Mouse (Mus musculus) heart, adult 2 months (tissue): ENCODE measurements around the gene Abr. TPM values are rescaled to one million over a fixed set of nuclear protein-coding genes. Genes with fewer than 3 reads are reported as not detected.

Experiments used
- DNase-seq, 2 experiments: peaks; one replicate each; pipeline ENCODE4 v3.0.0; 2021
- H3K27ac ChIP-seq: fragments of 200-600 bp; 2 replicates; pipeline ENCODE4 v1.8.1; 2022
- H3K27me3 ChIP-seq: fragments of 200-500 bp; 2 replicates; pipeline ENCODE4 v1.6.1; 2012; ENCODE audit warnings: mild to moderate bottlenecking, low read length, inconsistent platforms, mixed read lengths; ENCODE audit not compliant: control insufficient read depth, insufficient read depth
- H3K36me3 ChIP-seq: fragments of 200-500 bp; 2 replicates; pipeline ENCODE4 v1.6.1; 2012; ENCODE audit warnings: low read length, inconsistent platforms; ENCODE audit not compliant: control insufficient read depth, insufficient read depth
- H3K4me1 ChIP-seq: fragments of 200-500 bp; 2 replicates; pipeline ENCODE4 v1.6.1; 2011; ENCODE audit warnings: low read length; ENCODE audit not compliant: control insufficient read depth, insufficient read depth
- H3K4me3 ChIP-seq: fragments of 200-600 bp; 2 replicates; pipeline ENCODE4 v1.8.1; 2022
- H3K79me2 ChIP-seq: fragments of 200-500 bp; replicated peaks from 2 replicates; pipeline ENCODE4 v1.6.1; 2012; ENCODE audit warnings: mild to moderate bottlenecking, inconsistent platforms, low read length, moderate library complexity, mixed read lengths; ENCODE audit not compliant: control insufficient read depth, insufficient read depth
- H3K9ac ChIP-seq: fragments of 200-500 bp; 2 replicates; pipeline ENCODE4 v1.6.1; 2012; ENCODE audit warnings: low read depth, mild to moderate bottlenecking, control low read depth, inconsistent platforms, low read length, mixed read lengths
- CTCF ChIP-seq: fragments of 200-600 bp; IDR thresholded peaks from 2 replicates; pipeline ENCODE4 v1.8.1; 2022; ENCODE audit warnings: antibody characterized with exemption, mild to moderate bottlenecking, moderate library complexity
- EP300 ChIP-seq: fragments of 200-500 bp; IDR thresholded peaks from 2 replicates; pipeline ENCODE4 v1.6.1; 2011; ENCODE audit warnings: low read depth, low read length, control low read depth; ENCODE audit not compliant: insufficient read depth
- POLR2A ChIP-seq: fragments of 200-500 bp; IDR thresholded peaks from 2 replicates; pipeline ENCODE4 v1.6.1; 2011; ENCODE audit warnings: mild to moderate bottlenecking, low read depth, low read length, control low read depth; ENCODE audit not compliant: insufficient read depth
- WGBS: fragments of 180-500 bp; shearing (Covaris S2); methylation state at CpG from one replicate; pipeline ENCODE4 v1.1.7; 2018; 5-methylcytosine and 5-hydroxymethylcytosine counted together
- intact Hi-C: fragments of 180-260 bp; cut with DNase I; formaldehyde crosslinking; loops from one replicate; pipeline ENCODE4 v1.15.1; 2025
- polyA plus RNA-seq: library from polyadenylated mRNA; depleted of rRNA; stranded (reverse); fragments of >200 nt; gene quantifications from 2 replicates; pipeline ENCODE4 v1.2.3, GENCODE M21; 2012
- total RNA-seq, 2 experiments: library from RNA; stranded (reverse); gene quantifications; 2 replicates each; pipeline ENCODE4 v1.2.3; 2021

Abr gene
- total and polyA plus RNA-seq, 3 experiments = 23.4 to 32.2 (median 26.6) TPM

- Histone ChIP-seq H3K79me2 (no peaks in the 10 kb centered on the region), H3K4me1 (no peaks in the 10 kb centered on the region), H3K36me3 (no peaks in the 10 kb centered on the region), H3K27ac (no peak overlapping the region), H3K4me3 (no peak overlapping the region), H3K9ac (no peak overlapping the region), H3K27me3 (peaks cover 1% of the 10 kb centered on the region; the same call in 1 of the 2 replicates)
- 83% methylated on average over 6 of the region's 6 CpGs for WGBS
- intact Hi-C loops = no loop called here
- DNase-seq = no peak
- TF ChIP-seq POLR2A (no peak), EP300 (no peak), CTCF (no peak)
These were observed 4.0 kb downstream of the Abr start for GRCm38 (mm10) chr11:76618134-76618533.

- no peaks in the 10 kb centered on the region for H3K36me3 ChIP-seq
- no peak overlapping the region for H3K9ac ChIP-seq
- H3K79me2 ChIP-seq = no peaks in the 10 kb centered on the region
- H3K27me3 ChIP-seq = no peaks in the 10 kb centered on the region; the same call in 1 of the 2 replicates
- intact Hi-C loops = no loop called here
- no peak overlapping the region for H3K4me3 ChIP-seq
- TF ChIP-seq CTCF (no peak), POLR2A (no peak), EP300 (no peak)
- 48% methylated on average over 2 of the region's 2 CpGs for WGBS
- H3K4me1 ChIP-seq = no peaks in the 10 kb centered on the region
- DNase-seq = no peak
- H3K27ac ChIP-seq = no peak overlapping the region
These were observed 7.9 kb downstream of the Abr start for GRCm38 (mm10) chr11:76614246-76614645.

GRCm38 (mm10) chr11:76612638-76613104 is 9.4 kb downstream of the Abr start:
- H3K4me1 ChIP-seq = no peaks in the 10 kb centered on the region
- H3K9ac ChIP-seq = no peak overlapping the region
- no peaks in the 10 kb centered on the region for H3K79me2 ChIP-seq
- 3% methylated on average over 19 of the region's 19 CpGs for whole genome bisulfite sequencing
- no peak for TF ChIP-seq CTCF
- no peak for TF ChIP-seq EP300
- no peak for TF ChIP-seq POLR2A
- no peaks in the 10 kb centered on the region for H3K36me3 ChIP-seq
- H3K4me3 ChIP-seq = peak overlapping the region; percentile 45
- no peak overlapping the region for H3K27ac ChIP-seq
- H3K27me3 ChIP-seq = no peaks in the 10 kb centered on the region; the same call in 1 of the 2 replicates
- intact Hi-C loops = no loop called here
- peak in 1 of 2 experiments; percentile 26 for DNase-seq

- H3K4me3 ChIP-seq = no peak overlapping the region
- TF ChIP-seq EP300 (no peak), POLR2A (no peak), CTCF (no peak)
- H3K9ac ChIP-seq = no peak overlapping the region
- H3K27me3 ChIP-seq = no peaks in the 10 kb centered on the region; the same call in 1 of the 2 replicates
- H3K36me3 ChIP-seq = no peaks in the 10 kb centered on the region
- H3K27ac ChIP-seq = no peak overlapping the region
- H3K4me1 ChIP-seq = no peaks in the 10 kb centered on the region
- intact Hi-C loops = no loop called here
- no peaks in the 10 kb centered on the region for H3K79me2 ChIP-seq
- no peak for DNase-seq
These were observed 11.2 kb downstream of the Abr start for GRCm38 (mm10) chr11:76610948-76611347.

GRCm38 (mm10) chr11:76606521-76606920 is 15.6 kb downstream of the Abr start:
- H3K9ac ChIP-seq = no peak overlapping the region
- intact Hi-C loops = no loop called here
- TF ChIP-seq CTCF (no peak), POLR2A (no peak), EP300 (no peak)
- no peaks in the 10 kb centered on the region for H3K27me3 ChIP-seq
- DNase-seq = no peak
- H3K4me3 ChIP-seq = no peak overlapping the region
- no peak overlapping the region for H3K27ac ChIP-seq
- H3K4me1 ChIP-seq = no peaks in the 10 kb centered on the region
- WGBS = 85% methylated on average over 9 of the region's 9 CpGs
- H3K36me3 ChIP-seq = no peaks in the 10 kb centered on the region
- H3K79me2 ChIP-seq = no peaks in the 10 kb centered on the region

- no peaks in the 10 kb centered on the region for H3K79me2 ChIP-seq
- DNase-seq = no peak
- no peak overlapping the region for H3K27ac ChIP-seq
- intact Hi-C loops = no loop called here
- WGBS = 19% methylated on average over 2 of the region's 2 CpGs
- H3K4me3 ChIP-seq = no peak overlapping the region
- TF ChIP-seq EP300 (no peak), POLR2A (no peak)
- H3K36me3 ChIP-seq = no peaks in the 10 kb centered on the region
- H3K9ac ChIP-seq = no peak overlapping the region
- no peaks in the 10 kb centered on the region for H3K4me1 ChIP-seq
- H3K27me3 ChIP-seq = no peaks in the 10 kb centered on the region
These were observed 22.9 kb downstream of the Abr start for GRCm38 (mm10) chr11:76599219-76599618.
